Mouse (Mus musculus) testis, adult 2 months (tissue): ENCODE measurements around the gene Tacc2.

ENCODE experiments used
- CTCF ChIP-seq: fragments of 200-500 bp; IDR thresholded peaks from 2 replicates; pipeline ENCODE4 v1.5.1; 2012; ENCODE audit warnings: low read depth, mild to moderate bottlenecking, inconsistent platforms, low read length, moderate library complexity; ENCODE audit not compliant: control insufficient read depth, insufficient read depth, insufficient replicate concordance
- POLR2A ChIP-seq: fragments of 200-500 bp; IDR thresholded peaks from 2 replicates; pipeline ENCODE4 v1.6.1; 2012; ENCODE audit warnings: low read depth, mild to moderate bottlenecking, inconsistent platforms, low read length, moderate library complexity; ENCODE audit not compliant: control insufficient read depth

- no peak for TF ChIP-seq CTCF
- TF ChIP-seq POLR2A: no peak
These were observed 85.0 kb downstream of the Tacc2 start for GRCm38 (mm10) chr7:130662250-130662649.
